ENCODE assay signal across 8 mouse cellular contexts in the genomic region with DNA sequence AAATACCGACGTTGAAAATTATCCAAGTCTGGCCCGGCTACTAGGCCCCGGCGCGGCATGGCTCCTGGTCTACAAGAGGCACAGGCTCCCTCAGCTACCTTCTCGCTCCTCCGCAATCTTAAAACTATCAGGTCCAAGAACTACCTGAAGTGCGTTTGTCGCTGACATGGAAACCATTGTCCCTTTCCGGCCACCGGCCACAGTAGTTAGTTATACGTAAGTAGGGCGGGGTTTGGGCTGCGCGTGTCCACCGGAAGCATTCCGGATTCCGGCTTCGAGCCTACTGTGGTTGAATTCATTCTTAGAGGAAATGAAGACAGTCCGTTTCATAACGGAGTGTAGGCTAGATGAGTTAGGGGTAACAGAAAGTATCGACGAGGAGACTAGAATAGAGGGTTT. TPM values are rescaled to one million over a fixed set of nuclear protein-coding genes. Genes with fewer than 3 reads are reported as not detected.
A peak's percentile ranks its signal among the peaks of the same experiment; 100 is the strongest.
DNase-seq lines count a peak whose midpoint lies in the region; ATAC-seq lines count a peak whose summit lies in the region.
"Not testable (repeated sequence)": the region's sequence is repeated elsewhere in the genome, so short reads cannot be mapped to it uniquely, and the experiment has no call there.

A gene (plus strand): TSS at position 253 of the 399 bp plus-strand sequence.
A gene (minus strand): TSS at position 397 of the 399 bp plus-strand sequence.

- not testable (repeated sequence) for H3K9me3 ChIP-seq in intestine, embryonic 14.5 days (ENCODE audit: control insufficient read depth, low read length)

- peaks cover 10% of the 10 kb centered on the region for H3K36me3 ChIP-seq in intestine, embryonic 14.5 days (ENCODE audit: control insufficient read depth, insufficient read depth, low read length)

- under 1% methylated on average over 24 of the region's 24 CpGs for WGBS in intestine, embryonic 14.5 days

- H3K27ac ChIP-seq in intestine, embryonic 14.5 days (ENCODE audit: low read depth): peak within 1 kb of the TSS; percentile 97

- peak; percentile 94 for DNase-seq in embryo, embryonic 10 days (ENCODE audit: low spot score)
- peak; percentile 82 for DNase-seq in gastrocnemius, postnatal 25 days
- DNase-seq in intestine, embryonic 14.5 days (ENCODE audit: low spot score): peak; percentile 91
- DNase-seq in left cerebral cortex, postnatal 14 days (ENCODE audit: low spot score in 2 of 2): peak; percentile 92 to 93
- peak; percentile 83 for DNase-seq in right cerebral cortex, postnatal 14 days
- peak; percentile 79 for DNase-seq in urinary bladder, postnatal 25 days (ENCODE audit: low spot score)

- peak within 1 kb of the TSS; percentile 72 for H3K4me2 ChIP-seq in intestine, embryonic 14.5 days (ENCODE audit: low read length)

- H3K4me3 ChIP-seq in intestine, embryonic 14.5 days (ENCODE audit: low read depth, low read length): peak within 1 kb of the TSS; percentile 70

- H3K27me3 ChIP-seq in intestine, embryonic 14.5 days (replicated peaks; ENCODE audit: control insufficient read depth, insufficient read depth, low read length): not testable (repeated sequence)

- intact Hi-C loops in left cerebral cortex, postnatal 14 days (cut with DNase I): loop anchor here (5.0 kb wide), 1 partner anchor 37 kb away; no protein-coding TSS in a partner anchor

- peak within 1 kb of the TSS; percentile 96 for H3K9ac ChIP-seq in intestine, embryonic 14.5 days (ENCODE audit: low read length)

- peaks cover 24% of the 10 kb centered on the region for H3K4me1 ChIP-seq in intestine, embryonic 14.5 days (replicated peaks; ENCODE audit: control insufficient read depth, insufficient read depth, low read length)

- peak; percentile 65 for ATAC-seq in activated CD4-positive, CD25-positive, alpha-beta regulatory T cell, adult 4 months
- ATAC-seq in intestine, embryonic 14.5 days (replicated peaks; ENCODE audit: low FRiP score, low TSS enrichment, low read depth): peak; percentile 60
- peak; percentile 66; the same call in 1 of the 2 replicates for ATAC-seq in megakaryocyte-erythroid progenitor cell, adult 5-6 weeks (replicated peaks; ENCODE audit: low FRiP score, low TSS enrichment, poor library complexity, severe bottlenecking)

RNA-seq across cellular contexts. Expression of the first gene that starts in this region (rescaled TPM):
- 100 to 1,000 TPM; 146 TPM for polyA plus RNA-seq in activated CD4-positive, CD25-positive, alpha-beta regulatory T cell, adult 4 months (2017; shearing (Covaris generic))
- total RNA-seq in gastrocnemius, postnatal 25 days (2021): 10 to 100 TPM; 60.4 to 65.0 TPM
- polyA plus RNA-seq in intestine, embryonic 14.5 days (2014; fragmentation: Nextera tagmentation; extraction: Ambion mirVana): 184 and 197 TPM in 2 replicates
- 100 to 1,000 TPM in 1 of 2 experiments, 10 to 100 TPM in 1; 92.0 to 106 TPM for total RNA-seq in left cerebral cortex, postnatal 14 days (2021)
- total RNA-seq in megakaryocyte-erythroid progenitor cell, adult 5-6 weeks (2014; fragmentation: Nextera tagmentation): 161 and 169 TPM in 2 replicates
- 156 and 170 TPM in 2 replicates for total RNA-seq in megakaryocyte-erythroid progenitor cell, adult 5-6 weeks (2017)

RNA-seq across cellular contexts. Expression of the second gene that starts in this region (rescaled TPM):
- 10 to 100 TPM in 1 of 2 experiments, 1 to 10 TPM in 1; 9.4 to 17.9 TPM for polyA plus RNA-seq in activated CD4-positive, CD25-positive, alpha-beta regulatory T cell, adult 4 months (2017; shearing (Covaris generic))
- total RNA-seq in gastrocnemius, postnatal 25 days (2021): 10 to 100 TPM; 26.5 to 26.9 TPM
- polyA plus RNA-seq in intestine, embryonic 14.5 days (2014; fragmentation: Nextera tagmentation; extraction: Ambion mirVana): 23.3 and 23.8 TPM in 2 replicates
- 10 to 100 TPM; 36.8 to 42.0 TPM for total RNA-seq in left cerebral cortex, postnatal 14 days (2021)
- total RNA-seq in megakaryocyte-erythroid progenitor cell, adult 5-6 weeks (2014; fragmentation: Nextera tagmentation): 16.2 and 20.9 TPM in 2 replicates
- 36.7 and 41.7 TPM in 2 replicates for total RNA-seq in megakaryocyte-erythroid progenitor cell, adult 5-6 weeks (2017)

Comparison
In these comparisons a context has a peak if more than half of its experiments do, and no peak if none do; other contexts are left out.
1. Peak in every context shown above with its lines: DNase-seq, ATAC-seq, H3K4me3 ChIP-seq and H3K27ac ChIP-seq.